Mouse (Mus musculus): ENCODE data around the gene Foxn3. TPM values are rescaled to one million over a fixed set of nuclear protein-coding genes. Genes with fewer than 3 reads are reported as not detected.

Gene Foxn3
- total RNA-seq, 2 experiments from 2014 or later = 95.0 to 97.1 TPM

DNA sequence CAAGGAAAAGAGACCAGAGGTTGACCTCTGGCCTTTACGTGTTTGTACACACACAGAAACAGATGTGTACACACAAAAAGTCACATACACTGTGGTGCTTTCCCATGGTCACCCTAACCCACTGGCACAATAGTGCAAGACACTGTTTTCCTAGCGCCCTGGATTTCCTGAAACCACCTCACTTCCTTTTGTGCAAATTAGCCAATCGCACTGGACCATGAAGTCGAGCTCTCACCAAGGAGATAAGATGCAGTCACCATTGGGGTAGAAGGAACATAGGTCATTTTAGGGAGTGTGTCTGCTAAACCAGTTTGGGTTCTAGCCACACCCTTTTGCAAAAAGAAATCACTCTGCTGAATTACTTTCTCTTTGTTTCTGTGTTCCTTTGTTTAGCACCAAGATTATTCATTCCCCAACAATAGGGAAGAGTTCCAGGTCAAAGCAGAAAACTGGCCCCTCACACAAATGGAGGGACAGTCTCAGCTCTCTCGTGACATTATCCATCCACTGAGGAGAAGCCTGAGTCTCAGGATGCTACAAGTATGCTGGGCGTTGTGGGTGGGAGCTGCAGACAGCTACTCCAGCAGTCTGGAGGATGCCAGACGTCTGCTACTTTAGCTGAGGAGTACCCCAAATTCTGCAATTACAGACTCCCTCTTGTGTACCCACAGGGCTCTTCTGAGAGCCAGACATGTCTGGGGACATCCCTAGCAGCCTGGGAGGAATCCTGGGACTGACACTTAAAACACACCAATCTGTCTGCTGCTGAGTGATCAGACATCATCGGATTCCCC lies 202.2 kb downstream of the Foxn3 start:
- no peak for DNase-seq (ENCODE audit: low spot score in 2 of 2)

DNA sequence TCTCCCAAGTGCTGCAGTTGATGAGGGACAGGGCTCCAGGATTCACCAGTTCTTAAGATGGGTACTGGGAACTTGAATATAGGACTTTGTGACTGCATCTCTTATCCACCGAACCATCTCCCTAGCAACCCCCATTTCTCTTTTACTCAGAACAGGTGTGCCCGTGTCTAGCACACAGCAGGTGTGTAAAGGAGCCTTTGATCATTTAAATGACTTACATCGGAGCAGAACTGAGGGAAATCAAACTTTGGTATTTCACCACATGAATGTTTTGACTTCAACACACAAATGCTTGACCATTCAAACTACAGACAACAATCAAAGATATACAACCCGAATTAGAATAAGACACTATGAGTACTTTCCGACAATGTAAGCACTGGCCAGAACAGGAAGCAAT lies 204.7 kb downstream of the Foxn3 start:
- no peak for DNase-seq (ENCODE audit: low spot score in 2 of 2)

DNA sequence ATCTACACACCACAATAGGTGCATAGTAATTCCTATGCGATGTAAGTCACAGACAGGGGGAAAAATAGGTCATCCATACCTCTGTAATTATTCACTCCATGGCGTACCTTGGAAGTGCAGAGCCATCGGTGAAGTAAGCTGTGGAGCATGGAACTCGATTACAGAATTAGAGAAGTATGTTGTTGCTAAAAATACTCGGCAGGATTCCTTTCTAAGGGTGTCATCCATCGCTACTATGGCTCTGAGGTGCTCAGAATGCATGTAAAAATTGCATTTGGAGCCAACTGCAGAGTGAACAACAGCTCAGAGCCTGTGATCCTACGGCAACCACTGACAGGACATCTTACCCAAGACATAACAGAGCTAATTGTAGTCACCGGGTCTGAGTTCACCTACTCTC lies 206.7 kb downstream of the Foxn3 start:
- DNase-seq (ENCODE audit: low spot score in 2 of 2) = no peak

DNA sequence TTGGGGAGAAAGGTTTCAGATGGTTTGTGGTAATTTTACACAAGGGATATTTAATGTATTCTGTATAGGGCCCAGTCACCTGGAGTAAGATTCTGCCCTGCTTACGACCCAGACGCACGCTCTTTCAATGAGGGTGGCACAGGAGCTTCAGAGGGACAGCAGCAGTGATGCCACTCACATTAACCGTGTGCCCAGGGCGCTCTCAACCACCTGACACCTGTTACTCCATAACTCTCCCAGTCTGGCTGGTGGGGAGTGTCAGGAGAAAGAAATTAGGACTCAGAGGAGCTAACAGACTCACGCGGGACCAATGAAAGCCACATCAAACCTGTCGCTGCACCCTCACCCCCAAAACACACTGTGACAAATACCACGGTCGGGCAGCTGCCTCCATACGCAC lies 209.7 kb downstream of the Foxn3 start:
- DNase-seq (ENCODE audit: low spot score in 2 of 2) = no peak

DNA sequence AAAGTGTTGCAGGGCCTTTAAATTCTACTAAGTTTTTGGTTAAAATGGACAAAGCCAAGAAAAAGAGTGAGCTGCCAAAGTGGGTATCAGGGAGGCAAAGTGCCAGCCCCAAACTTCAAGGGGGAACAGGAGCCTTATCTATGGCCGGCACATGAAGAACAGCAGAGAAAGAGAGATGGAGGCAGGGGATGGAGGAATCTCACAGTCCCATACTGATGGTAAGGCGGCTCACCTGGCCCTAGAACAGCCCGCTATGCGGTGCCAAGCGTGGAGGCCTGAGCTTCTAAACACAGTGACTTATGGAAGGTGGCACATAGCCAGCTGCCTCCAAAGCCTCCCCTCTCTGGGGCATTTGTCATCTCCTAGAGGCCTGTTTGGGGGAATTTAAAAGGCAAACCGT lies 210.8 kb downstream of the Foxn3 start:
- no peak for DNase-seq (ENCODE audit: low spot score in 2 of 2)

DNA sequence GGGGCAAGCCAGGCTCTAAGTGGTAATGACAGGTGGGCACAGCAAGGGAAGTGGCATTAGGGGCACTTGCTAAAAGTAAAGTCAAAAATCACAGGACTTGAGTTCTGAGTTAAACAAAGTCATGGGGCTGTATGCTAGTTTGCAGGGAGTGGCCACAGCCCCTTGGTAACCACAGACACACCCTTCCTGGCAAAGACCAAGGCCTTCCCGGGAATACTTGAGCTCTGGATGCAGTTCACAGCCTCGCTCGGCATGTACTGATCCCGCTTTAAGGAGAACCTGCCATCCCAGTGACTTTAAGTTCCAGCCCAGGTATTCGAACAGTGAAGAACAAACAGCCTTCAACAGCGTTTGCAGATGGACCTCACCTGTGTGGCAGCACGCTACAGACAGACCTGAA lies 211.2 kb downstream of the Foxn3 start:
- DNase-seq (ENCODE audit: low spot score in 2 of 2) = no peak

DNA sequence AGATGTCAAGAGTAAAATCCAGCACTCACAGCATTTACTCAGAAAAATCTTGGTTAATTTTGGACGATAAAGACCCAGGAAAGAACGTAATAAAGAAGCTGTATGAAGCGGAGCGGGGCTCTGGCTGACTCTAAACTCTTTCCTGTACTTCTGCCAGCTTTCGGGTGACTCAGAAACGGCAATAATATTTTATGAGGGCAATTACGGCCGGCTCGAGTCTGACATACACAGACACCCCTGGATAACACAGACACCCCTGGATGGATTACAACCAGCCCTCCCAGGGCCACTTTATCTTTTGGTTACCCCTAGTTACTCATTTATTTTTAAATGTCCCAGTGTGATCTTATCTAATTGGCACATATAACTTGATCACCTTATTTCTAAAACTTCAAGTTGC lies 211.7 kb downstream of the Foxn3 start:
- DNase-seq (ENCODE audit: low spot score in 2 of 2) = no peak

DNA sequence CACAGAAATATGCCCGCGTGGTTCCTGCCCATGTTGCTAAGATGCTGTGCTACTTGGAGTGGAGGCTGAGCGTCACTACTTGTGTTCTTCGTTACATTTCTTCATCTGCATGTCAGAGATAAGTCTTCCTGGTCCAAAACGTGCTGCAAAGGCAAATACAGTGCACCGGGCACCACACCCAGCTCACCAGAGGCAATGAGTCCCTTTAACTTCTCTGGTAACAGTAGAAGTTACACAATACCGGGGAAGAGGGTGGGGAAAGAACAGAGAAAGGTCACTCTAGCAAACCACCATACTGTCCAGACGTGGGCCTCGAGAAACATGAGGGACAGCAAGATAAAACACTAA lies 213.8 kb downstream of the Foxn3 start:
- no peak for DNase-seq (ENCODE audit: low spot score in 2 of 2)

DNA sequence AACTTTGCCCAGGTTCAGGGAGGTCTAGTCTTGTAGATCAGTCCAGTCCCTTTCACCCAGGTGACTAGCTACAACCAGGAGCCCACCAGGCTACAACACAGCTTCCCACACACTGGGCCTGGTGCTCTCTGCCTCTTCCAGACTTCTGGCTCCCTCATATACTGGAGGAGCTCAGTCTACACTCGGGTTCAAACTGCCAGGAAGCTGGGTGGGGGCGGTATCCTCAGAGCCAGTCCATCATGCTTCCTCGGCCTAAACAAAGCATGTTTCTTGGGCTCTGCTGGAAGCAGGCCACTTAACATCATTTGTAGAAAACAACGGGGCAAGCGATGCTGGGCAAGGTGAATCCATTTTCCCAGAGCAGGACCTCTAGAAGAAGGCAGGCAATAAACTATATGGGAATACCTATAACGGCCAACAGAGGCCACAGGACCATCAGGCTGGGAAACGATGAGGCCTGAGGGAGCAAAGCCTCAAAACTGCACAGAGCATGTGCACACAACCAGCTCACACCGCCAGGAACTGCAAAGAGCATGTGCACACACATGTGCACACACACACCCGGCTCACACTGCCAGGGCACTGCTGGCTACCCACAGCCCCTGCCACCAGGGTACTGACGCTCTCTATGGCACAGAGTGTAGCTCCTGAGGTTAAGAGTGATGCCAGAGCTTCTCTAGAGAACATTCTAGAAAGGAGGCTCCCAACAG lies 214.3 kb downstream of the Foxn3 start:
- no peak for DNase-seq (ENCODE audit: low spot score in 2 of 2)

DNA sequence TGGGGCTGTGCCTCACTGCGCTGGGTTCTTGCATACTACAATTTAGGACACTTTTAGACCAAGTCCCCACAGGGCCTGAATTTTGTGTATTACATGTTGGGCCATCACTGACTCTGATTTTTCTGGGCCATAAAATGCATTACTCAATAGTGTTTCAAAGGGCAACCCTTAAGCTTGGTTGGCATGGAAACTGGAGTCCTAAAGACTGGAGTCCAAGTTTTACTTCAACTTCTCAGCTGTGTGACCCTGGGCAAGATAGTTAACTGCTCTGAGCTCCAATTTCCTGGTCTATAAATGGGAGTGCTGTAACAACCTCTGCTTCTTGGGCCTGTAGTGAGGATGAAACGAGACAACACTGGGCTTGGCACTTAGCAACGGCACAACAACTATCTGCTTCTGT lies 215.9 kb downstream of the Foxn3 start:
- no peak for DNase-seq (ENCODE audit: low spot score in 2 of 2)

DNA sequence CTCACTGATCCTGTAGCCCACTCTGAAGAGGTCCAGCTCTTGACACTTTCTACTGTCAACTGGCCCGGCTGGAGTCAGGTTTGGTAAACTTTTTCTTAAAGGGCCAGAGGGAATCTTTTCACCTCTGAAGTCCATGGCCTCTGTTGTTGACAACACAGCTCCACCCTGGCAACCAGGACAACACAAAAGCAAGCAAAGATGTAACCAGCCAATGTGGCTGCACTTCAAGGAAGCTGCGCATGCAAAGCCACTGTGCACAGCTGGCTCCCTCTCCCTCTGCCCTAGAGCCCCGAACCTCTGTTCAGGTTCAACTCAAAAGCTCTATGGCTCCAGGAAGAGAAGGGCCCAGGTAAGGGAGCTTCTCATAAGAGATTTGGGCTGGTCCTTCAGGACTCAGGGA lies 216.4 kb downstream of the Foxn3 start:
- no peak for DNase-seq (ENCODE audit: low spot score in 2 of 2)

DNA sequence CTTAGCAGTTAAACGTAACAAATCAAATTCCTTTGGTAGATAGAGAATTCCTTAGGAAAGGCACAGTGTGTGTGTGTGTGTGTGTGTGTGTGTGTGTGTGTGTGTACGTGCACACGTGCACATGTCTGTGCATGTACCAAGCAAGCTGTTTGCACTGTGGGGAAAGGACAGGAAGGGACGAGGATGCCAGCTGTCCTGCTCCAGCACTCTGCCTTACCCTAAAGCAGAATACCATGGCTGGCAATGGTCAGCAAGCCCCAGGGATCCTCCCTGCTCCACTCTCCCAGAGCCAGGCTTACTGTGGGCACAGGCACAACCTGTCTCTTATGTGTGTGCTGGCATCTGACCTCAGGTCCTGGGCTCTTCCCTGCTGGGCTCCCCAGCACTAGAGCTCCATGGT lies 218.1 kb downstream of the Foxn3 start:
- DNase-seq (ENCODE audit: low spot score in 2 of 2) = no peak

DNA sequence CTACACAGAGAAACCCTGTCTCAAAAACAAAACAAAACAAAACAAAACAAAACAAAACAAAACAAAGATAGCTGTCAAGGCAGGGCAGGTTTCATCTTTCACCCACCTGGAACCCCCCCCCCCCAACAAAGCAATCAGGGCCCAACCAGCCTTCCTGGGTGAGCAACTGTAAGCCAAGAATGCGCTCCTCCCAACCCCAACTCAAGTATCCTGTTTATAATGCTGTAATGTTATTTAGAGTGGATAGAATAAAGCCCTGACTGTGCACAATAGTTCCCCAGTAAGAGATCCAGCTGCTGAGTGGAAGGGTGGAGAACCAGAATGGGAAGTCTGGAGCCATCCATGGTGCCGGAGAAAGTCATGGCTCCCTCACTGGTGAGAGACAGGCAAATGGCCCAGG lies 220.0 kb downstream of the Foxn3 start:
- no peak for DNase-seq (ENCODE audit: low spot score in 2 of 2)

DNA sequence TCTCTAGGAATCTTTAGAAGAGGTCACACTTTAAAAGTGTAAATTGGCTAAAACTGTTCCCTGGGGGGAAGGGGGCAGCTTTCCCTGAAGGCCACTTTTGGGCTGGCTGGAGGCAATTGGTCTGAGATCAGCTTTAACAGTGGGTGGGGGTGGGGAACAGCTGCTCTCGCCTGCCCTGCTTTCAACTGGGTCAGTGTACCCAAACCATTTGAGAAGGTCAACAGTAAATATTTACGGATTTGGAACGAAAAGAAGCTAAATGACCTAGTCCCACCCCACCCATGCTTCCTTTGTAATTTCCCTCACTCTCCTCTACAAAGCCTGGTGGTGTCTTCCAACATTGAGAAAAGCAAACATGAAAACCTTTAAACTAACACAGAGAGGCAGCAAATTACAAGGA lies 221.2 kb downstream of the Foxn3 start:
- DNase-seq (ENCODE audit: low spot score in 2 of 2) = no peak

DNA sequence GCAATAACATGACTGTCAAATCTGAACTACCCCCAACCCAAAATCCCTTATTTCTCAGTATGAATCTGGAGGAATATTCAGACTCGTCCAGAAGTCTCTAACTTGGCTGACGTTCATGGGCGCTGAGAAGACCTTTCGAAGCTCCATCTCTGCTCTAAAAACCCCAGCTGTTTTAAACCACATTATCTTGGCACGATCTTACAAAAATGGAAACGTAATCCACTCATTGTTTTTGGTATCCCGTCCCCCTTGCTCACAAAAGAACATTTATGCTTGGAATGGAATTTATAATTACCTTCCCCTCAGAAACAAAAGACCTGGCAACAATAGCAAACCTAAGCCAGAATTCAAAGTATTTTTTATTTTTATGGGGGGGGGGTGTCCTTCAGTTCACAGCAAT lies 221.6 kb downstream of the Foxn3 start:
- DNase-seq (ENCODE audit: low spot score in 2 of 2) = no peak

DNA sequence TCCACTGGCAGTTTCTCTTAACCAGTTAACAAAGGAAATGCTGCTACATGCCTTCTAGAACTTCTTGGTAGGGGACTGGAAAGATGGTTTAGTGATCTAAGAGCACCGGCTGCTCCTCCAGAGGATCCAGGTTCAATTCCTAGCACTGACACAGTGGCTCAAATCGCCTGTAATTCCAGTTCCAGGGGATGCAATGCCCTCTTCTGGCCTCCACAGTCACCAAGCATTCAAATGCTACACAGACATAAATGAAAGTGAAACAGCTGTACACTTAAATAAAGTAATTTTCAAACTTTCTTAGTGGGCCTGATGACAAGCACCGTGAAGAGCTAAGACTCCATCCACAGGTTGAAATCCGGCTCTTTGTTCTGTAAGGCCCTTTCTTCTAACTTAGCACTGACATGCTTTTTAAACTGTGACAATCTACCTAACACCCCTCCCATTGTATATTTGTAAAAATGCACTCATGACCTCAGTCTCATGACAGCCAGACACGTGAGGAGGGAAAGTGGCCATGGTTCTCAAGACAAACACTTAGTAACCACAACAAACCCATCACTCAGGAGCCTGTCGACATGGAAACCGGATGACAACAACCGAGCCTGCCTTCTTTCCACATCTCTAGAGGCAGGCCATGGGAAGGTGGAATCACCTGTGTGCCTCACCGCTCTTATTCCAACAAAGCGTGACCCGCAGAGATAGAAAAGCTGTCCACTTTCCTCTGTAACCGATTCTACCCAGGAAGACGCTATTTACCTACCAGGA lies 222.8 kb downstream of the Foxn3 start:
- DNase-seq (ENCODE audit: low spot score in 2 of 2) = no peak

DNA sequence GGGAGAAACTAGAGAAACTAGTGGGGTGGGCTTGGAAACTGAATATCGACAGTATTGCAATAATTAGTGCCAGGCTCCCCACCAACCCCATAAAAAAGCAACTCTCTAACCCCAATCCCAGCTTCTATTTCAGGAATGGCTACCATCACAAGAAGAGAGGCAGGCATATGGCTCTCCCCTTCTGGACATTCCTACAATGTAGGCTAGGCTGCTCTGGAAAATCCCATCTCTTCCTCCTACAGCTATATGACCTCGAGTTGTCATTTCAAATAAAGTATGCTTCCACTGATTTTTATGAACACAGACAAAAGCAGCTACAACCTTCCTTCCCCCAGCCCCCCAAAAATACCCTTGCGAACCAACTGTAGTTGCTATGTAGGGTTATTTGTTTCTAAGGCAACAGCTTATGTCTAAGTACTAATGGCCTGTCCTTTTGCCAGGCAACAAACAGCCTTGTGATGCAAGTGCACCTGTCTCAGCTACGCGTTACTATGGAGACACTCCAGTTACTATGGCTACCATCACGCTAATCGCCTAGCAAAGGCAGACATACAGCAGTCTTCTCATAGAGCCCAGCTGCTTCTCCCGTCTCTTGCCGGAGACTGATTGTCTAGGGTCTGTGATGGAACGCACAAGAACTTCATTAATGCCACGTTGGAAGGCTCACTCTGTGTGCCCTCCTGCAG lies 223.6 kb downstream of the Foxn3 start:
- no peak for DNase-seq (ENCODE audit: low spot score in 2 of 2)

DNA sequence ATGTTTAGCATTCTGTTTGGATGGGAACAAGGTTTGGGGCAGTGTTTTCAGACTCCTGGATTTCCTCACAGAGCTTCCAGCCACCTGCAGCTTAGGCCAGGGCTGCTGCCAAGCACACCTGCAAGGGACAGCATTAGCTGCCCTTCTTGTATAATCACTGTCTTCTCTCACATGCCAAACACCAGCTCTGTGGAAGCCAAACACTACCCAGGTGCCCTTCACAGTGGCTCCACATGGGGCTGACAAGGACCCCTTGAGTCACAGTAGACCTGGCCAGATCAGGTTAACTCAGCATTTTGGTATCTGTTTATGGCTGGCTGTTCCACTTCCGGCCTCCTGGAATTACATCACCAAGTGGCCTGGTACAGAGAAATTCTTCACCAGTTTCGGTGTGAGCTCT lies 224.6 kb downstream of the Foxn3 start:
- no peak for DNase-seq (ENCODE audit: low spot score in 2 of 2)

DNA sequence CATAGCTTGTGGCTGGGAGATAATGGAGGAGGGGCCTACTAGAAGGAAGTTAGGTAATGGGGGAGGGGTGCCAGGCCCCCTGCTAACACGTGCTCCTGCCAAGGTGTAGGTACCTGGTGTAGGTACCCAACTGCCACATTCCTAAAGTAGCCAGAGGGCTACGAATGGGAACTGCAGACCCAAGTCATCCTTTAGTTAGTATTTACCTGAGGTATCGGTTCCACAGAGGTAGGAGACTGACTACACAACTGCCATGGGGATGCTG lies 226.3 kb downstream of the Foxn3 start:
- no peak for DNase-seq (ENCODE audit: low spot score in 2 of 2)

DNA sequence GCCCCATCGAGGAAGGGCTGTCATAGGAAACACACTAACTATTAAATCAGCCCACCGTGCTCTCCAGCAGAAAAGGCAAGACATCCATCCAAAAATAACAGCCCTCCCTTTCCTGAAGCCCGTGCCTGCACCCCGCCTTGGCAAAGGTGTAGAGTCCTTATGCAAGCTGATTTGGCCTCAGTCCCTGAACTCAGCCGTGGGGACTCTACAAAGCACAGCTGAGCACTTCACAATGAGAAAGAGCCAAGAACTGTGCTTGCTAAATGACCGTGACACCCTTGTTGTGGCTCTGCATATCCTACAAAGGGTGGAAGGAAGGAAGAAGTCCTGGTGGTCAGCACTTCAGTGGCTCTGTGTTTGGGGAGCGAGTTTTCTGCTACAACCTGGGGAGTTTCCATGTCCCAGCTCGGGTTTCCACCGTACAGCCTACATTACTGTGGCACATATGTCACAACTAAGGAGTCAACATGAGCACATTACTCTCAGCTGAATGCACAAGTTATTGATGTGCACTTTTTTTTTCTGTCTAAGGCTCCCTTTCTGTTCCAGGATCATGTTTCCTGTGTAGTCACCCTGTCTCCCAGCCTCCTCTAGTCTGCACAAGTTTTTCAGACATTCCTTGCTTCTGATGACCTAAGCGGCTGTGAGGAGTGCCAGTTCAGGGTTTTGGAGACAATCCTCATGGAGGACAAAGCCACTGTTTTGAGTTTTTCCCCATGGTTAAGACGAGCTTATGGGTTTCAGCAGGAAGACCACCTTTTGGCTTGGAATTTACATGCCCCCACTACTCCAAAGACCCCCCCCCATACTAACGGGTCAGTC lies 226.8 kb downstream of the Foxn3 start:
- no peak for DNase-seq (ENCODE audit: low spot score in 2 of 2)

DNA sequence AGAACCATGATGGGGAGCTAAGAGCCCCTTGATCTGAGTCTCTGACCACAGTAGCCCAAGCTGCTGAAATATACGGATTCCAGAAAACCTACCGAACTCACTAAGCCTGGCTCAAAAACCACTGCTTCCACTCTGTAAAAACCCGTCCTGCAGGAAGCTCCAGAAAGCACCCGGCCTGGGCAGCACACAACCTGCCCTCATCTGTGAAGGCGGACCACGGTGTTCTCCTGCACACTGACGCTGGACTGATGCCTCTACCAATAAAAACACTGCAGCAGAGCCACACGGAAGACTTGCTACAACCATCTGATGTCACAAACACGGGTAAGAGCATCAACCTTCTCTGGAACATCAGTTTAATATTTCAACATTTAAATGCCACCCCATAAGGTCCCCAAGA lies 227.8 kb downstream of the Foxn3 start:
- no peak for DNase-seq (ENCODE audit: low spot score in 2 of 2)

All from adrenal gland, postnatal 4 days (tissue).